Mouse (Mus musculus) neural tube, embryonic 14.5 days (tissue): ENCODE measurements around the gene Akap2. TPM values are rescaled to one million over a fixed set of nuclear protein-coding genes. Genes with fewer than 3 reads are reported as not detected.

Source experiments
- ATAC-seq: fragments of 200-750 bp; cut with Nextera tagmentation; 2 replicates; pipeline ENCODE4 v1.8.0; 2017; ENCODE audit warnings: low read depth, mild to moderate bottlenecking, moderate TSS enrichment, moderate library complexity
- H3K27ac ChIP-seq: fragments of 300-500 bp; sonication (generic); 2 replicates; pipeline ENCODE4 v1.5.1; 2014; ENCODE audit warnings: low read depth, mild to moderate bottlenecking, control low read depth, low read length, moderate library complexity, mixed read lengths
- H3K27me3 ChIP-seq: fragments of 300-500 bp; sonication (generic); 2 replicates; pipeline ENCODE4 v1.6.1; 2014; ENCODE audit warnings: low read length; ENCODE audit not compliant: control insufficient read depth, insufficient read depth
- H3K36me3 ChIP-seq: fragments of 300-500 bp; sonication (generic); 2 replicates; pipeline ENCODE4 v1.6.1; 2014; ENCODE audit warnings: low read length, mixed read lengths; ENCODE audit not compliant: control insufficient read depth, insufficient read depth
- H3K4me1 ChIP-seq: fragments of 300-500 bp; sonication (generic); 2 replicates; pipeline ENCODE4 v1.6.1; 2014; ENCODE audit warnings: low read length; ENCODE audit not compliant: control insufficient read depth, insufficient read depth
- H3K4me2 ChIP-seq: fragments of 300-500 bp; sonication (generic); 2 replicates; pipeline ENCODE4 v1.6.1; 2014; ENCODE audit warnings: mild to moderate bottlenecking, low read depth, low read length, control low read depth
- H3K4me3 ChIP-seq: fragments of 300-500 bp; sonication (generic); 2 replicates; pipeline ENCODE4 v1.5.1; 2014; ENCODE audit warnings: low read depth, low read length, control low read depth, mixed read lengths
- H3K9ac ChIP-seq: fragments of 300-500 bp; sonication (generic); replicated peaks from 2 replicates; pipeline ENCODE4 v1.6.1; 2014; ENCODE audit warnings: low read depth, mild to moderate bottlenecking, control low read depth, low read length, mixed read lengths
- H3K9me3 ChIP-seq: fragments of 300-500 bp; sonication (generic); 2 replicates; pipeline ENCODE4 v1.6.1; 2016; ENCODE audit warnings: low read length; ENCODE audit not compliant: control insufficient read depth
- WGBS: fragments of 180-500 bp; shearing (Covaris S2); extraction: QIAGEN DNeasy Blood & Tissue Kit; methylation state at CpG from one replicate; pipeline ENCODE4 v1.1.7; 2014; 5-methylcytosine and 5-hydroxymethylcytosine counted together
- polyA plus RNA-seq: library from polyadenylated mRNA; unstranded; fragments of >200 nt; fragmentation: Nextera tagmentation; extraction: Ambion mirVana; gene quantifications from 2 replicates; pipeline ENCODE4 v1.2.1, GENCODE M21; 2014

Akap2 gene
- polyA plus RNA-seq, 1 experiment from 2014 or later = 8.6 TPM

- 88% methylated on average over 5 of the region's 5 CpGs for WGBS
- Histone ChIP-seq H3K9ac (no peak overlapping the region), H3K27ac (no peak overlapping the region)
Observed at GRCm38 (mm10) chr4:57694356-57695136, 22.9 kb upstream of the Akap2 start.

GRCm38 (mm10) chr4:57696955-57697354 is 20.5 kb upstream of the Akap2 start:
- 98% methylated on average over 11 of the region's 11 CpGs for WGBS
- no peaks in the 10 kb centered on the region for H3K27me3 ChIP-seq
- ATAC-seq = no peak

More at GRCm38 (mm10) chr4:57694356-57695136, 22.9 kb upstream of the Akap2 start:
- Histone ChIP-seq H3K4me3 (no peak overlapping the region), H3K4me2 (no peak overlapping the region), H3K4me1 (no peaks in the 10 kb centered on the region), H3K36me3 (no peaks in the 10 kb centered on the region), H3K9me3 (no peaks in the 10 kb centered on the region), H3K27me3 (no peaks in the 10 kb centered on the region)
- no peak for ATAC-seq

GRCm38 (mm10) chr4:57697918-57698611 is 19.4 kb upstream of the Akap2 start:
- no peak overlapping the region for H3K4me2 ChIP-seq
- ATAC-seq = no peak
- no peaks in the 10 kb centered on the region for H3K27me3 ChIP-seq
- no peak overlapping the region for H3K27ac ChIP-seq
- no peaks in the 10 kb centered on the region for H3K4me1 ChIP-seq
- no peaks in the 10 kb centered on the region for H3K9me3 ChIP-seq
- 86% methylated on average over 12 of the region's 12 CpGs for WGBS
- H3K36me3 ChIP-seq = no peaks in the 10 kb centered on the region
- no peak overlapping the region for H3K9ac ChIP-seq
- no peak overlapping the region for H3K4me3 ChIP-seq

More at GRCm38 (mm10) chr4:57696955-57697354, 20.5 kb upstream of the Akap2 start:
- Histone ChIP-seq H3K4me3 (no peak overlapping the region), H3K4me2 (no peak overlapping the region), H3K27ac (no peak overlapping the region), H3K9me3 (no peaks in the 10 kb centered on the region), H3K9ac (no peak overlapping the region), H3K4me1 (no peaks in the 10 kb centered on the region), H3K36me3 (no peaks in the 10 kb centered on the region)

- Histone ChIP-seq H3K9ac (no peak overlapping the region), H3K27me3 (no peaks in the 10 kb centered on the region), H3K4me1 (no peaks in the 10 kb centered on the region), H3K4me2 (no peak overlapping the region), H3K9me3 (no peaks in the 10 kb centered on the region), H3K27ac (no peak overlapping the region), H3K4me3 (no peak overlapping the region), H3K36me3 (no peaks in the 10 kb centered on the region)
- WGBS = 92% methylated on average over 5 of the region's 5 CpGs
- ATAC-seq = no peak
Observed at GRCm38 (mm10) chr4:57701576-57701975, 15.9 kb upstream of the Akap2 start.

- Histone ChIP-seq H3K27ac (no peak overlapping the region), H3K4me1 (no peaks in the 10 kb centered on the region), H3K4me2 (no peak overlapping the region), H3K4me3 (no peak overlapping the region), H3K9ac (no peak overlapping the region), H3K27me3 (no peaks in the 10 kb centered on the region), H3K36me3 (no peaks in the 10 kb centered on the region), H3K9me3 (no peaks in the 10 kb centered on the region)
- 57% methylated on average over 11 of the region's 11 CpGs for WGBS
- peak; percentile 71 for ATAC-seq
Observed at GRCm38 (mm10) chr4:57703574-57704470, 13.6 kb upstream of the Akap2 start.

- WGBS = 89% methylated on average over 7 of the region's 7 CpGs
- ATAC-seq = no peak
- no peaks in the 10 kb centered on the region for H3K9me3 ChIP-seq
Observed at GRCm38 (mm10) chr4:57704575-57704974, 12.9 kb upstream of the Akap2 start.

GRCm38 (mm10) chr4:57715849-57716248 is 1.6 kb upstream of the Akap2 start:
- no peak for ATAC-seq
- no peaks in the 10 kb centered on the region for H3K36me3 ChIP-seq
- H3K4me2 ChIP-seq = no peak overlapping the region
- no peaks in the 10 kb centered on the region for H3K27me3 ChIP-seq
- H3K9ac ChIP-seq = no peak overlapping the region
- no peaks in the 10 kb centered on the region for H3K9me3 ChIP-seq
- H3K4me3 ChIP-seq = no peak overlapping the region
- no peak overlapping the region for H3K27ac ChIP-seq
- H3K4me1 ChIP-seq = no peaks in the 10 kb centered on the region

More at GRCm38 (mm10) chr4:57704575-57704974, 12.9 kb upstream of the Akap2 start:
- no peaks in the 10 kb centered on the region for H3K4me1 ChIP-seq
- H3K4me3 ChIP-seq = no peak overlapping the region
- no peaks in the 10 kb centered on the region for H3K27me3 ChIP-seq
- H3K9ac ChIP-seq = no peak overlapping the region
- no peak overlapping the region for H3K4me2 ChIP-seq
- no peaks in the 10 kb centered on the region for H3K36me3 ChIP-seq
- H3K27ac ChIP-seq = no peak overlapping the region

- Histone ChIP-seq H3K4me3 (no peak overlapping the region), H3K9me3 (no peaks in the 10 kb centered on the region), H3K27me3 (no peaks in the 10 kb centered on the region), H3K9ac (no peak overlapping the region), H3K27ac (no peak overlapping the region), H3K36me3 (no peaks in the 10 kb centered on the region), H3K4me2 (no peak overlapping the region), H3K4me1 (no peaks in the 10 kb centered on the region)
- WGBS = 37% methylated on average over 4 of the region's 4 CpGs
- ATAC-seq = no peak
Observed at GRCm38 (mm10) chr4:57716735-57717134, 722 bp upstream of the Akap2 start.
